Mouse (Mus musculus) CH12.LX (cell line): ENCODE measurements at regions not wholly inside any gene's neighbourhood (a gene's known extent, or its start where the extent isn't known, plus 50 kb on each side); places are given as distances from the start of the nearest gene placed in this dataset.

Experiments
- DNase-seq: peaks from one replicate; pipeline ENCODE4 v3.0.0-alpha.2; 2013; ENCODE audit errors: extremely low read depth
- H3K27ac ChIP-seq: 2 replicates; pipeline ENCODE4 v1.5.1; 2012; ENCODE audit warnings: low read depth, mild to moderate bottlenecking, control low read depth, moderate library complexity; ENCODE audit not compliant: insufficient read depth
- H3K27me3 ChIP-seq: replicated peaks from 2 replicates; pipeline ENCODE3; 2012; ENCODE audit warnings: inconsistent platforms
- H3K36me3 ChIP-seq, 2 experiments: replicated peaks in 1 of 2; 2 replicates each; pipeline versions ENCODE3 to v1.6.1; 2012; ENCODE audit warnings: inconsistent platforms in 1 of 2, low read length in 1 of 2, mild to moderate bottlenecking in 1 of 2, mixed read lengths in 1 of 2, moderate library complexity in 1 of 2; ENCODE audit not compliant: control insufficient read depth in 1 of 2, insufficient read depth in 1 of 2
- H3K4me1 ChIP-seq, 2 experiments: 2 replicates each; pipeline ENCODE4 v1.6.1; 2012; ENCODE audit warnings: inconsistent platforms in 1 of 2, moderate library complexity in 1 of 2; ENCODE audit not compliant: insufficient read depth in 2 of 2, control insufficient read depth in 1 of 2
- H3K4me2 ChIP-seq: 2 replicates; pipeline ENCODE4 v1.6.1; 2012; ENCODE audit warnings: low read depth, mild to moderate bottlenecking, control low read depth; ENCODE audit not compliant: poor library complexity, insufficient read depth, severe bottlenecking
- H3K4me3 ChIP-seq, 3 experiments: fragments of 150-350 bp in 1 of 3; sonication (generic) in 1 of 3; replicated peaks in 1 of 3; 2 replicates each; pipeline versions ENCODE3 to v1.5.1; 2011 to 2012; ENCODE audit warnings: low read depth in 2 of 3, low read length in 2 of 3, mild to moderate bottlenecking in 2 of 3, moderate library complexity in 2 of 3, control low read depth in 1 of 3, improper control_type of control experiment in 1 of 3, inconsistent platforms in 1 of 3, mixed read lengths in 1 of 3; ENCODE audit not compliant: poor library complexity in 1 of 3
- H3K79me2 ChIP-seq: replicated peaks from 2 replicates; pipeline ENCODE4 v1.6.1; 2012; ENCODE audit warnings: mild to moderate bottlenecking, moderate library complexity; ENCODE audit not compliant: control insufficient read depth, poor library complexity, insufficient read depth, severe bottlenecking; ENCODE audit errors: extremely low read depth
- H3K9ac ChIP-seq: 2 replicates; pipeline ENCODE4 v1.6.1; 2012; ENCODE audit warnings: low read depth, mild to moderate bottlenecking, control low read depth, moderate library complexity; ENCODE audit not compliant: insufficient read depth
- H3K9me3 ChIP-seq: replicated peaks from 2 replicates; pipeline ENCODE3; 2012; ENCODE audit warnings: low read length, inconsistent platforms, mixed read lengths
- BHLHE40 ChIP-seq: IDR thresholded peaks from 2 replicates; pipeline ENCODE4 v1.6.1; 2011; ENCODE audit warnings: mild to moderate bottlenecking, low read depth, low read length, improper control_type of control experiment
- CHD1 ChIP-seq: IDR thresholded peaks from 2 replicates; pipeline ENCODE4 v1.6.1; 2012; ENCODE audit warnings: low read depth, low read length, improper control_type of control experiment, inconsistent platforms
- EP300 ChIP-seq: IDR thresholded peaks from 2 replicates; pipeline ENCODE4 v1.6.1; 2011; ENCODE audit warnings: low read length, improper control_type of control experiment
- IRF4 ChIP-seq: IDR thresholded peaks from 2 replicates; pipeline ENCODE4 v1.6.1; 2014; ENCODE audit warnings: low read depth, mild to moderate bottlenecking, inconsistent platforms, low read length, improper control_type of control experiment
- JUN ChIP-seq: IDR thresholded peaks from 2 replicates; pipeline ENCODE4 v1.6.1; 2011; ENCODE audit warnings: low read depth, mild to moderate bottlenecking, low read length, improper control_type of control experiment, moderate library complexity; ENCODE audit not compliant: insufficient read depth
- JUND ChIP-seq: conservative IDR thresholded peaks from 2 replicates; pipeline ENCODE4 v1.6.1; 2011; ENCODE audit warnings: low read depth, low read length, improper control_type of control experiment
- MAFK ChIP-seq: IDR thresholded peaks from 2 replicates; pipeline ENCODE4 v1.6.1; 2011; ENCODE audit warnings: low read length, improper control_type of control experiment; ENCODE audit not compliant: insufficient replicate concordance
- MAX ChIP-seq: IDR thresholded peaks from 2 replicates; pipeline ENCODE4 v1.6.1; 2011; ENCODE audit warnings: low read length, improper control_type of control experiment
- MYC ChIP-seq: IDR thresholded peaks from 2 replicates; pipeline ENCODE4 v1.6.1; 2011; ENCODE audit warnings: low read depth, mild to moderate bottlenecking, improper control_type of control experiment, low read length
- NRF1 ChIP-seq: IDR thresholded peaks from 2 replicates; pipeline ENCODE4 v1.6.1; 2014; ENCODE audit warnings: low read depth, mild to moderate bottlenecking, inconsistent platforms, low read length, improper control_type of control experiment, moderate library complexity
- PAX5 ChIP-seq: IDR thresholded peaks from 2 replicates; pipeline ENCODE4 v1.6.1; 2012; ENCODE audit warnings: low read length, inconsistent platforms, mixed read lengths
- TCF12 ChIP-seq: IDR thresholded peaks from 2 replicates; pipeline ENCODE4 v1.6.1; 2014; ENCODE audit warnings: low read depth, mild to moderate bottlenecking, inconsistent platforms, low read length, improper control_type of control experiment
- UBTF ChIP-seq: IDR thresholded peaks from 2 replicates; pipeline ENCODE4 v1.6.1; 2012; ENCODE audit warnings: low read depth, mild to moderate bottlenecking, inconsistent platforms, low read length, improper control_type of control experiment, moderate library complexity
- ZC3H11A ChIP-seq: IDR thresholded peaks from 2 replicates; pipeline ENCODE4 v1.6.1; 2012; ENCODE audit warnings: low read depth, mild to moderate bottlenecking, inconsistent platforms, low read length, improper control_type of control experiment
- ZKSCAN1 ChIP-seq: IDR thresholded peaks from 2 replicates; pipeline ENCODE4 v1.6.1; 2012; ENCODE audit warnings: low read depth, inconsistent platforms, low read length, improper control_type of control experiment, borderline replicate concordance
- ZNF384 ChIP-seq: IDR thresholded peaks from 2 replicates; pipeline ENCODE4 v1.6.1; 2012; ENCODE audit warnings: low read depth, low read length, improper control_type of control experiment, inconsistent platforms
- dilution Hi-C: fragments of 300-500 bp; cut with MboI; formaldehyde crosslinking; loops from 2 replicates; pipeline ENCODE4 v1.14.3; 2020; ENCODE audit warnings: low sequenced_read_pairs; ENCODE audit not compliant: extremely low pct_unique_long_range_greater_than_20kb, extremely low pct_ligation_motif_present
- in situ Hi-C: fragments of 300-500 bp; cut with MboI; formaldehyde crosslinking; loops from 3 replicates; pipeline ENCODE4 v1.14.3; 2019; ENCODE audit warnings: low sequenced_read_pairs, low pct_ligation_motif_present, low pct_unique_long_range_greater_than_20kb, mixed read lengths

DNA sequence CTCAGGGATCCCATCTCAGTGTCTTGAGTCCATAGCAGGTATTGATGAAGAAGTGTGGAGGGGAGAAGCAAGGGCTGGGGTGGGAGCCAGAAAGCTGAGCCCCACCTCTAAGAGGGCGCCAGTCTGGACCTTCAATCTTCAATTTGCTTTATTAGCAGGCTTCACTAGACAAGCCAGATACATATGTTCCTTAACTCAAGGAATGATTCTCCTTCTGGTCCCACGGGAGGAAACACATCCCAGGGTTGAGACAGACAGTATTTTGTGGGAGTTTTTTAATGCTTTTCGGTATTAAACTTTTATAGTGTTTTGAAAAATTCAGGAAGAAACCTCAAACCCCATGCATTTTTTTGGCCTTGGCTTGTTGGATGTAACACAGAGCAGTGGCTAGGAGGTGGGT lies 606.7 kb upstream of the Fam19a5 start:
- H3K36me3 ChIP-seq = no peaks in the 10 kb centered on the region

DNA sequence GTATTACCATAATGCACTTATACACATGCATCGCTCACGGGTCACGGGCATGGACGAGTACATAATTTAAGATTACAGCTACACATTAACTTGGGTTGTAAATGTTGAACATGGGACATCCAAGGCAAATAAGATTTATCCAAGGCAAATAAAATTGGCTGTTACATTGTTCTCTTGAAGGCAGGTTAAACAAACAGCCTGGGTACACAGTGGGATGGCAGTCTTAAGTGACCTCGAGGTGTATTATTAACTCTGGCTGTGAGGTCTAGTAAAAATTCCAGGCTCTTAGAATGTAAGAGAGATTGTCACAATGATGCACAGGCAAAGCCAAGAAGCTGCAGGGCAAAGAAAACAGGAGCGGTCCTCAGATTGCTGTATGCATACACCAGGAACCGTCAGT lies 599.6 kb upstream of the Fam19a5 start:
- Histone ChIP-seq H3K36me3 (no peaks in the 10 kb centered on the region), H3K27me3 (no peaks in the 10 kb centered on the region), H3K4me1 (no peaks in the 10 kb centered on the region), H3K79me2 (no peaks in the 10 kb centered on the region), H3K4me2 (no peak overlapping the region), H3K9me3 (peaks cover 77% of the 10 kb centered on the region), H3K27ac (no peak overlapping the region), H3K4me3 (no peak overlapping the region), H3K9ac (no peak overlapping the region)
- dilution Hi-C loops = no loop called here
- TF ChIP-seq JUND (no peak), BHLHE40 (no peak), JUN (no peak), TCF12 (no peak), MAX (no peak), EP300 (no peak), IRF4 (no peak), ZNF384 (no peak), MAFK (no peak), MYC (no peak), ZC3H11A (no peak), NRF1 (no peak), PAX5 (no peak), UBTF (no peak), ZKSCAN1 (no peak)
- no peak for DNase-seq
- in situ Hi-C loops = no loop called here

More for the DNA sequence above, 606.7 kb upstream of the Fam19a5 start:
- Histone ChIP-seq H3K4me3 (no peak overlapping the region), H3K79me2 (no peaks in the 10 kb centered on the region), H3K9ac (no peak overlapping the region), H3K4me2 (no peak overlapping the region), H3K9me3 (peaks cover 76% of the 10 kb centered on the region), H3K27ac (no peak overlapping the region), H3K27me3 (no peaks in the 10 kb centered on the region), H3K4me1 (no peaks in the 10 kb centered on the region)
- in situ Hi-C loops = no loop called here
- dilution Hi-C loops = no loop called here
- DNase-seq = no peak
- TF ChIP-seq ZC3H11A (no peak), CHD1 (no peak)
